Mouse (Mus musculus): ENCODE data around the gene Itgal. TPM values are rescaled to one million over a fixed set of nuclear protein-coding genes. Genes with fewer than 3 reads are reported as not detected.

Gene Itgal
- polyA plus RNA-seq, 1 experiment from 2014 or later = 0.12 TPM

- Histone ChIP-seq H3K9ac (no peak overlapping the region), H3K9me3 (ENCODE audit: control insufficient read depth, low read length) (peaks cover 10% of the 10 kb centered on the region; the same call in 1 of the 2 replicates), H3K36me3 (replicated peaks; ENCODE audit: control insufficient read depth, insufficient read depth) (no peaks in the 10 kb centered on the region), H3K27ac (no peak overlapping the region), H3K4me3 (replicated peaks; ENCODE audit: low read length) (no peak overlapping the region), H3K4me2 (replicated peaks) (no peak overlapping the region), H3K4me1 (replicated peaks; ENCODE audit: control insufficient read depth, insufficient read depth, low read length) (no peaks in the 10 kb centered on the region), H3K27me3 (ENCODE audit: control insufficient read depth, insufficient read depth, low read length) (no peaks in the 10 kb centered on the region)
- ATAC-seq (ENCODE audit: low FRiP score) (no peak), DNase-seq (ENCODE audit: low spot score) (no peak)
- WGBS = 51% methylated on average over 8 of the region's 8 CpGs
These were observed 5.9 kb upstream of the Itgal start for GRCm38 (mm10) chr7:127290142-127290541.

GRCm38 (mm10) chr7:127296786-127297555 is 911 bp downstream of the Itgal start:
- Histone ChIP-seq H3K9me3 (ENCODE audit: control insufficient read depth, low read length) (no peaks in the 10 kb centered on the region), H3K36me3 (replicated peaks; ENCODE audit: control insufficient read depth, insufficient read depth) (no peaks in the 10 kb centered on the region), H3K27me3 (ENCODE audit: control insufficient read depth, insufficient read depth, low read length) (no peaks in the 10 kb centered on the region), H3K4me3 (replicated peaks; ENCODE audit: low read length) (no peak overlapping the region), H3K4me1 (replicated peaks; ENCODE audit: control insufficient read depth, insufficient read depth, low read length) (no peaks in the 10 kb centered on the region), H3K4me2 (replicated peaks) (no peak overlapping the region), H3K27ac (no peak overlapping the region), H3K9ac (no peak overlapping the region)
- 82% methylated on average over 5 of the region's 5 CpGs for WGBS
- ATAC-seq (ENCODE audit: low FRiP score) (no peak), DNase-seq (ENCODE audit: low spot score) (no peak)

- H3K4me3 ChIP-seq (replicated peaks; ENCODE audit: low read length) = no peak overlapping the region
- no peaks in the 10 kb centered on the region for H3K9me3 ChIP-seq (ENCODE audit: control insufficient read depth, low read length)
- DNase-seq (ENCODE audit: low spot score) = no peak
- H3K27me3 ChIP-seq (ENCODE audit: control insufficient read depth, insufficient read depth, low read length) = no peaks in the 10 kb centered on the region
- ATAC-seq (ENCODE audit: low FRiP score) = no peak
- H3K4me1 ChIP-seq (replicated peaks; ENCODE audit: control insufficient read depth, insufficient read depth, low read length) = no peaks in the 10 kb centered on the region
- 95% methylated on average over 5 of the region's 5 CpGs for WGBS
- no peak overlapping the region for H3K27ac ChIP-seq
- H3K9ac ChIP-seq = no peak overlapping the region
- H3K4me2 ChIP-seq (replicated peaks) = no peak overlapping the region
- no peaks in the 10 kb centered on the region for H3K36me3 ChIP-seq (replicated peaks; ENCODE audit: control insufficient read depth, insufficient read depth)
These were observed 1.6 kb downstream of the Itgal start for GRCm38 (mm10) chr7:127297586-127298193.

- Histone ChIP-seq H3K27me3 (ENCODE audit: control insufficient read depth, insufficient read depth, low read length) (no peaks in the 10 kb centered on the region), H3K27ac (no peak overlapping the region), H3K9ac (no peak overlapping the region), H3K9me3 (ENCODE audit: control insufficient read depth, low read length) (no peaks in the 10 kb centered on the region), H3K4me2 (replicated peaks) (no peak overlapping the region), H3K4me3 (replicated peaks; ENCODE audit: low read length) (no peak overlapping the region), H3K36me3 (replicated peaks; ENCODE audit: control insufficient read depth, insufficient read depth) (no peaks in the 10 kb centered on the region), H3K4me1 (replicated peaks; ENCODE audit: control insufficient read depth, insufficient read depth, low read length) (no peaks in the 10 kb centered on the region)
- DNase-seq (ENCODE audit: low spot score) (no peak), ATAC-seq (ENCODE audit: low FRiP score) (no peak)
- WGBS = 86% methylated on average over 2 of the region's 2 CpGs
These were observed 12.4 kb downstream of the Itgal start for GRCm38 (mm10) chr7:127308431-127308830.

- ATAC-seq (ENCODE audit: low FRiP score) = no peak
- WGBS = 63% methylated on average over 4 of the region's 4 CpGs
These were observed 12.8 kb downstream of the Itgal start for GRCm38 (mm10) chr7:127308887-127309286.

GRCm38 (mm10) chr7:127309951-127310350 is 13.9 kb downstream of the Itgal start:
- Histone ChIP-seq H3K9me3 (ENCODE audit: control insufficient read depth, low read length) (no peaks in the 10 kb centered on the region), H3K4me3 (replicated peaks; ENCODE audit: low read length) (no peak overlapping the region), H3K9ac (no peak overlapping the region), H3K27ac (no peak overlapping the region), H3K36me3 (replicated peaks; ENCODE audit: control insufficient read depth, insufficient read depth) (no peaks in the 10 kb centered on the region), H3K4me1 (replicated peaks; ENCODE audit: control insufficient read depth, insufficient read depth, low read length) (no peaks in the 10 kb centered on the region), H3K4me2 (replicated peaks) (no peak overlapping the region), H3K27me3 (ENCODE audit: control insufficient read depth, insufficient read depth, low read length) (no peaks in the 10 kb centered on the region)
- DNase-seq (ENCODE audit: low spot score) = no peak
- 80% methylated on average over 12 of the region's 12 CpGs for WGBS
- no peak for ATAC-seq (ENCODE audit: low FRiP score)

More at GRCm38 (mm10) chr7:127308887-127309286, 12.8 kb downstream of the Itgal start:
- H3K9ac ChIP-seq = no peak overlapping the region
- H3K4me2 ChIP-seq (replicated peaks) = no peak overlapping the region
- no peaks in the 10 kb centered on the region for H3K4me1 ChIP-seq (replicated peaks; ENCODE audit: control insufficient read depth, insufficient read depth, low read length)
- H3K36me3 ChIP-seq (replicated peaks; ENCODE audit: control insufficient read depth, insufficient read depth) = no peaks in the 10 kb centered on the region
- no peaks in the 10 kb centered on the region for H3K27me3 ChIP-seq (ENCODE audit: control insufficient read depth, insufficient read depth, low read length)
- no peak overlapping the region for H3K27ac ChIP-seq
- peak; percentile 82 for DNase-seq (ENCODE audit: low spot score)
- H3K4me3 ChIP-seq (replicated peaks; ENCODE audit: low read length) = no peak overlapping the region
- H3K9me3 ChIP-seq (ENCODE audit: control insufficient read depth, low read length) = no peaks in the 10 kb centered on the region

GRCm38 (mm10) chr7:127313912-127314311 is 17.9 kb downstream of the Itgal start:
- Histone ChIP-seq H3K27me3 (ENCODE audit: control insufficient read depth, insufficient read depth, low read length) (no peaks in the 10 kb centered on the region), H3K36me3 (replicated peaks; ENCODE audit: control insufficient read depth, insufficient read depth) (no peaks in the 10 kb centered on the region), H3K9me3 (ENCODE audit: control insufficient read depth, low read length) (no peaks in the 10 kb centered on the region), H3K27ac (no peak overlapping the region), H3K4me2 (replicated peaks) (no peak overlapping the region), H3K4me3 (replicated peaks; ENCODE audit: low read length) (no peak overlapping the region), H3K9ac (no peak overlapping the region), H3K4me1 (replicated peaks; ENCODE audit: control insufficient read depth, insufficient read depth, low read length) (no peaks in the 10 kb centered on the region)
- no peak for ATAC-seq (ENCODE audit: low FRiP score)
- no peak for DNase-seq (ENCODE audit: low spot score)
- 52% methylated on average over 8 of the region's 8 CpGs for WGBS

- no peaks in the 10 kb centered on the region for H3K27me3 ChIP-seq (ENCODE audit: control insufficient read depth, insufficient read depth, low read length)
- 76% methylated on average over 4 of the region's 4 CpGs for whole genome bisulfite sequencing
- H3K4me1 ChIP-seq (replicated peaks; ENCODE audit: control insufficient read depth, insufficient read depth, low read length) = no peaks in the 10 kb centered on the region
- H3K9me3 ChIP-seq (ENCODE audit: control insufficient read depth, low read length) = no peaks in the 10 kb centered on the region
- no peak overlapping the region for H3K4me3 ChIP-seq (replicated peaks; ENCODE audit: low read length)
- no peak overlapping the region for H3K9ac ChIP-seq
- ATAC-seq (ENCODE audit: low FRiP score) (no peak), DNase-seq (ENCODE audit: low spot score) (no peak)
- H3K27ac ChIP-seq = no peak overlapping the region
- H3K4me2 ChIP-seq (replicated peaks) = no peak overlapping the region
- no peaks in the 10 kb centered on the region for H3K36me3 ChIP-seq (replicated peaks; ENCODE audit: control insufficient read depth, insufficient read depth)
These were observed 25.0 kb downstream of the Itgal start for GRCm38 (mm10) chr7:127321106-127321505.

GRCm38 (mm10) chr7:127322085-127322484 is 26.0 kb downstream of the Itgal start:
- DNase-seq (ENCODE audit: low spot score) = no peak
- 45% methylated on average over 5 of the region's 5 CpGs for WGBS
- ATAC-seq (ENCODE audit: low FRiP score) = no peak

More at GRCm38 (mm10) chr7:127322085-127322484, 26.0 kb downstream of the Itgal start:
- Histone ChIP-seq H3K9me3 (ENCODE audit: control insufficient read depth, low read length) (no peaks in the 10 kb centered on the region), H3K4me3 (replicated peaks; ENCODE audit: low read length) (no peak overlapping the region), H3K36me3 (replicated peaks; ENCODE audit: control insufficient read depth, insufficient read depth) (no peaks in the 10 kb centered on the region), H3K27ac (no peak overlapping the region), H3K27me3 (ENCODE audit: control insufficient read depth, insufficient read depth, low read length) (no peaks in the 10 kb centered on the region), H3K4me2 (replicated peaks) (no peak overlapping the region), H3K9ac (no peak overlapping the region), H3K4me1 (replicated peaks; ENCODE audit: control insufficient read depth, insufficient read depth, low read length) (no peaks in the 10 kb centered on the region)

All from hindbrain, embryonic 14.5 days (tissue).